Mouse (Mus musculus) CH12.LX (cell line): Measurements from ENCODE around the gene Mob3c.

Experiments used
- CTCF ChIP-seq, 2 experiments: IDR thresholded peaks in 1 of 2; conservative IDR thresholded peaks in 1 of 2; 2 replicates each; pipeline ENCODE4 v1.5.1; 2011 to 2012; ENCODE audit warnings: low read depth in 2 of 2, low read length in 2 of 2, improper control_type of control experiment in 1 of 2, inconsistent platforms in 1 of 2, mild to moderate bottlenecking in 1 of 2, moderate library complexity in 1 of 2
- EP300 ChIP-seq: IDR thresholded peaks from 2 replicates; pipeline ENCODE4 v1.6.1; 2011; ENCODE audit warnings: low read length, improper control_type of control experiment
- JUND ChIP-seq: conservative IDR thresholded peaks from 2 replicates; pipeline ENCODE4 v1.6.1; 2011; ENCODE audit warnings: low read depth, low read length, improper control_type of control experiment
- KAT2A ChIP-seq: IDR thresholded peaks from 2 replicates; pipeline ENCODE4 v1.6.1; 2012; ENCODE audit warnings: low read length, improper control_type of control experiment, inconsistent platforms; ENCODE audit not compliant: insufficient replicate concordance
- MYC ChIP-seq: IDR thresholded peaks from 2 replicates; pipeline ENCODE4 v1.6.1; 2011; ENCODE audit warnings: low read depth, mild to moderate bottlenecking, improper control_type of control experiment, low read length
- PAX5 ChIP-seq: IDR thresholded peaks from 2 replicates; pipeline ENCODE4 v1.6.1; 2012; ENCODE audit warnings: low read length, inconsistent platforms, mixed read lengths
- TCF12 ChIP-seq: IDR thresholded peaks from 2 replicates; pipeline ENCODE4 v1.6.1; 2014; ENCODE audit warnings: low read depth, mild to moderate bottlenecking, inconsistent platforms, low read length, improper control_type of control experiment
- USF1 ChIP-seq: IDR thresholded peaks from 2 replicates; pipeline ENCODE4 v1.6.1; 2014; ENCODE audit warnings: low read depth, mild to moderate bottlenecking, inconsistent platforms, low read length, improper control_type of control experiment

DNA sequence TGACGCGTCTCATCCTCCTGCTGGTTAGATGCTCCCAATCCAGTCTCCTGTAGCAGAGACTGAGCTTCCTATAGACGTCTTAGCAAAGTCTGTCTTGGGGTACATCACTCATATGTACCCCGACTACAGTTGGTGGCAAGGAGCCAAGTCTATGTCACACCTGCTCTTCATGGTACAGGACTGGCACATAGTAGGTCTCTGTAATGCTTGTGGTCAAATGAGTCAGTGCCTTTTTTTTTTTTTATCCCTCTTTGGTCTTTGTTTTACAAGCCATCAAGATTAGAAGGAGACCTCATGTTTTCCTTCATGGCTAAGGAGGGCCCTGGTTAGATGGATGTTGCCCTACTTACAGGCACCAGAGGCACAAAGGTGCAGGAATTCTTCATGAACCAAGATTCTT lies 12.9 kb downstream of the Mob3c start:
- TF ChIP-seq KAT2A = no peak
- no peak for TF ChIP-seq JUND
- no peak for TF ChIP-seq CTCF (conservative IDR thresholded peaks at IDR 0.05 in 1 of 2, IDR thresholded peaks at IDR 0.05 in 1 of 2; ENCODE audit: low read depth in 2 of 2, low read length in 2 of 2)
- TF ChIP-seq EP300 = no peak
- no peak for TF ChIP-seq TCF12
- no peak for TF ChIP-seq MYC
- TF ChIP-seq USF1 = no peak
- no peak for TF ChIP-seq PAX5
